Mouse (Mus musculus): ENCODE results near the gene Irf7.
A peak's percentile ranks its signal among the peaks of the same experiment; 100 is the strongest.

The Irf7 gene

DNA sequence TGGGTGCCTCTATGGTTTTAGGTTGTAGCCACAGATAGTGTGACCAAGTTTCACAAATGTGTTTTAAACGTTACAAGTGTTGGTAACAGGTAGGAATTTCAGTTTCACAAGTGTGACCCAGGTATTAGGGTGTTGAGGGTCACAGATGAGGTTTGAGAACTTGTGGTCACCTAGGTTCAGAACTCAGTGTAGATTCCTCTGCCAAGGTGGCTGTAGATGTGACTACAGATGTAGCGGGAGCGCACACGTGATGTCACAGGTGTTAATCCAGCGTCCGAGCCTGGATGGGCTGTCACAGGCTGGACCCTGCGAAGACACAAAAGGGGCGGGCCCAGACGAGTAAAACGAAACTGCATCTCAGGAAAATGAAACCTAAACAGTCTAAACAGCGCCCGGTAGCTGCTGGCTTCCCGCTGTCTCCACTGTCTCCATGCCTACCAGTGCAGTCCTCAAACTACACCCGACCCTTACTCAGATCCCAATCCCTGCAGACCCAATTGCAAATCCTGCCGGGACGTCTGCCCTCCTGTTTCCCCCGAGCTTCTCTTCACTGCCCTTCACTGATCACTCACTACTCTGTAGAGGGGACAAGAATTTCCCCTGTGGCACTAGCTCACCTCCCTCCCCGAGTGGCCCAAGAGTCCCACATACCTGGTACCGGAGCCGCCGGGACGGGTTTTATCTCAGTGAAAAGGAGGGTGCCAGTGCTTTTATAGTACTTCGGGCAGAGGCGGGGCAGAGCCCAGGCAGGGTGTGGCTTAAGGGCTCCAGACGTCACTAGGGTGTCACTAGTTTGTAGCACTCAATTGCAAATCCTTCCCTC, at the start of gene Irf7:
Irf7 (minus strand) TSS at position 743 of the 823 bp plus-strand sequence.
- DNase-seq (ENCODE audit: low spot score in 2 of 2) = peak; percentile 75 to 85

DNA sequence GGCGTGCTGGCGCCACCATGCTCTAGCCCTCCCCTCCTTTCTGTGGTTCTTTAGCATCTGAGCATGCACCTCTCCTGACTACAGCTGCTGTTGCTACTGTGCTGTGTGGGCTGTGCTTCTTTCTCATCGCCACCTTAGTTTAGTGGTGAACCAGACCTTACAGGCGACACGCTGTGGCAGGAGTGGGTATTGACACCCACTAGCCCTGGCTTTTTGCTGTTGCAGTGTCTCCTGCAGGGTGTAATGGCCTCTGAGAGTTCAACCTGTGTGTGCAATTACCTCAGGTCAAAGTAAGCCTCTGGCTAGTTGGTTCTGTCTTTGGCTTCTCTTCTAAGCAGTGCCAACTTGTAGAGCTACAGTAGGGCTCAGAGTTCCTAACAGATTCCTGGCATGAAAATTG, 49.7 kb upstream of the Irf7 start:
- peak in 1 of 2 experiments; percentile 59 for DNase-seq (ENCODE audit: low spot score in 2 of 2)

- no peak for DNase-seq (ENCODE audit: low spot score in 2 of 2)
These were observed 48.8 kb upstream of the Irf7 start for GRCm38 (mm10) chr7:141315076-141315475.

GRCm38 (mm10) chr7:141314416-141314815, 48.1 kb upstream of the Irf7 start:
- DNase-seq (ENCODE audit: low spot score in 2 of 2) = no peak

DNA sequence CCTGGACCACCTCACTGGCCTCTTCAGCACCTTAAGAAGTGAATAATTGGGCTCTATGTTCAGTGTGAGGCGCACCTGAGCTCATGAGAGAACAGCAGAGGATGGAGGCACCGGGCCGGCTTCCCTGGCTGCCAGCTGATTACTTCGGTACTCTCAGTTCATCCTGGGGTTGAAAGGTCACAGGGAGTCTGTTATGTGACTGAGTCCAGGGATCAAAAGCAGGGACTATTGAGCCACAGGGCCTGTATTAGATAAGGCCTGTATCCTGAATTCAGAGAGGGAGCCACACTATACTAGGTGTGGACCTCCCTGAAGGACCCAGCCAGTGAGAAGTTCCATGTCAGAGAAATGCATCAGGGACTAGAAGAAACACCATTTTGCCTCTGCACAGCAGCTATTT, 38.3 kb upstream of the Irf7 start:
- no peak for DNase-seq (ENCODE audit: low spot score in 2 of 2)

GRCm38 (mm10) chr7:141302702-141303268, 36.5 kb upstream of the Irf7 start:
- no peak for DNase-seq (ENCODE audit: low spot score in 2 of 2)

DNA sequence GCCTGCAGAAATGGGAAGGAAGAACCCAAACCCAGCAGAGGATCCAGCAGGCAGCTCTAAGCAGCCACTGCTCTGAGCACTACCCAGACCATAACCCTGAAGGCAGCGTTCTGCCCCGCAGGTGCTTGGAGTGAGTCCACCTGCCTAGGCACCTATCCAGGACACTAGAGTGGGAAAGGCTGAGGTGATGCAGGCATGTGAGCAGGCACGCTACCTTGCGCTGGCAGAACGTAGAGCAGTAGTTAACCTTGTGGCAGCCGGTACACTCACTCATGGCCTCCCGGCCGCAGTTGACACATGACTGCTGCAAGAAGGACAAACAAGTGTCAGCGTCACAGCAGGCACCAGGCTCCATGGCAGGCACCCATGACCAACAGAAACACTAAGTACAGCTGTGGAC, 35.1 kb upstream of the Irf7 start:
- no peak for DNase-seq (ENCODE audit: low spot score in 2 of 2)

- DNase-seq (ENCODE audit: low spot score in 2 of 2) = no peak
These were observed 32.9 kb upstream of the Irf7 start for GRCm38 (mm10) chr7:141299175-141299574.

DNA sequence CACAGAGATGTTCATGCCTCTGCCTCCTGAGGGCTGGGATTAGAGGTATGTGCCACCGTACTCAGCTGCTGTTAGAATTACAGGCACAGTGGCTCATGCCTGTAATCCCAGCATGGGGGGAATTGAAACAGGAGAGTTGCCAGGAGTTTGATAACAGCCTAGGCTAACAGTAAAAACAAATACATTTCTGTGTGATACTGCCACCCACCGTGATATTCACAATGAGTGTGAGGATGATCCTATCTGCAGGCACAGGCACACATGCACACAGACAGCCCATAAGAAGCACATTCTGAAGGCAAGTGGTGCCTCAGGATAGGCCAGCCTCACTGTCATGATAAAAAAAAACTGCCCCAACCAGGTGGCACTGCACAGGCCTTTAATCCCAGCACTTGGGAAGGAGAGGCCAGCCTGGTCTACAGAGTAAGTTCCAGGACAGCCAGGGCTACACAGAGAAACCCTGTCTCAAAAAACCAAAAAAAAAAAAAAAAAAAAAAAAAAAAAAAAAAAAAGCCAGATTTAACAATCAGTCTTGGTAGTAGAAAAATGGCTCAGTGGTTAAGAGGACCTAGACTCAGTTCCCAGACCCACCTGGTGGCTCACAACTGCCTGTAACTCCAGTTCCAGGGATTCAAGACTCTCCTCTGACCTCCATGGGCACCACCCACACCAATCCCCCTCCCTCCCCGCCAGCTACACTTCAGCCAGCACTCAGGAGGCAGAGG, 31.8 kb upstream of the Irf7 start:
- no peak for DNase-seq (ENCODE audit: low spot score in 2 of 2)

- DNase-seq (ENCODE audit: low spot score in 2 of 2) = no peak
These were observed 28.2 kb upstream of the Irf7 start for GRCm38 (mm10) chr7:141294479-141294878.

GRCm38 (mm10) chr7:141293852-141294471, 27.7 kb upstream of the Irf7 start:
- no peak for DNase-seq (ENCODE audit: low spot score in 2 of 2)

- DNase-seq (ENCODE audit: low spot score in 2 of 2) = no peak
These were observed 26.5 kb upstream of the Irf7 start for GRCm38 (mm10) chr7:141292583-141293388.

GRCm38 (mm10) chr7:141291921-141292582, 25.8 kb upstream of the Irf7 start, which contains the start of gene Drd4:
Gene Drd4 (plus strand): TSS chr7:141292006.
- no peak for DNase-seq (ENCODE audit: low spot score in 2 of 2)

GRCm38 (mm10) chr7:141288042-141288441, 21.8 kb upstream of the Irf7 start:
- DNase-seq (ENCODE audit: low spot score in 2 of 2) = no peak

DNA sequence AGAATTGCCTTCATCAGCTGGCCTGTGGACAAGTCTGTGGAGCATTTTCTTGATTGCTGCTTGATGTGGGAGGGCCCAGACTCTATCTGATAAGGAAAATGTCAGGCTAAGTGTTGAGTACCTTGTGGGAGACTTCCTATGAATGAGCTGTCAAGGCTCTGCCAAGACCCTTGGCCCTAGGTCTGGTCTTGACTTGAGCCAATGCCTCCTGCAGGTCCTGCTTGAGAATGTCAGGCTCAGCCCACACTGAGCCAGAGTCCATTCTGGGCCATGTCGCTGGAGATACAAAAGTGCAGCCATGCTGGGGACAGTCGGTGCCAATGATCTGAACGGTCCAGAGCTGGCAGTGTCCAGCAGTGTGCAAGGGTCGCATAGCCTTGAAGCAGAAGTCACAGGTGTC, 16.5 kb upstream of the Irf7 start:
- no peak for DNase-seq (ENCODE audit: low spot score in 2 of 2)

- DNase-seq (ENCODE audit: low spot score in 2 of 2) = no peak
These were observed 15.2 kb upstream of the Irf7 start for GRCm38 (mm10) chr7:141281442-141281841.

- DNase-seq (ENCODE audit: low spot score in 2 of 2) = peak in 1 of 2 experiments; percentile 64
These were observed 12.7 kb upstream of the Irf7 start, which contains the start of gene Sct for GRCm38 (mm10) chr7:141278766-141279590. Gene Sct (minus strand): TSS chr7:141279133.

DNA sequence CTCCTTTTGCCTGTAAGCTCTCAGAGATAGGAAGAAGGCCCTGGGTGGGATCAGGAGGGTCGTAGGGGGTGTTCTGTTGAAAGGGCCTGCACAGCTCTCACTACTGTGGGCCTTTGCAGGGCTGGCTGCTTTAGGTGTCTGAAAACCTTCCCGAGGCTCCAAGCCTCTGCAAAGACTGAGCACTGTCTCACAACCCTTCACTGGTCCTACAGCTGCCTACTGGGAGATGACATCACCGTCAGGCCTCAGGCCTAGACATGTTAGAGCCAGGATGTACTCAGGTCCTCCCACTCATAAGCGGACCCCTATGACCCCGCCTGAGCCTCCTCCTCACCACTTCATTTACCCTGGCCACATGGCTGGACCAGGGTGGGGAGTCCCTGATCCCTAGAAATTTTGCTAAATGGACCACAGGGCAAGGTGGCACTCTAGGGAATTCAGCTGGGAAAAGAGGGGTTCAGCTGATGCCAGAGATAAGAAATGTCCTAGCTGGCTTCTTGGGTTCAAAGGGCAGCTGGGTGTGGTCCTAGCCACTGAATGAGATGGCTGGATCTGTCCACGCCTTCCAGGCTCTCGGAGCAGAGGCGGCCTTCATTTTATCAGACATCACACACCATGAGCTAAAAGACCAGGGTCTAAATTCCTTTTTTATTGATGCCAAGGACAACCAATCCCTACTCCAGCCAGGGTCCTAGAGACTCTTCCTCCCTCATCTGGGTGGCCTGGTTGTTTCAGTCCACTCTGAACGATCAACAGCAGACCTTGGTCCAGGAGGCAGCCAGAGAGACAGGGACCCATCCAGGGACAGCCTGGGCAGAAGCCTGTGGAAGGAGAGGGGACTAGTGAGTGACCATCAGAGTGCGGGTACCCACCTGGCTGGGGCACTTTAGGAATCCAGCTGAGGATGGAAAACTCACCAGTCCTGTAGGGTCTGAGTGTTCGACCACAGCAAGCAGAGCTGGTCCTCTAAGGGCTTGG, 11.7 kb upstream of the Irf7 start:
- no peak for DNase-seq (ENCODE audit: low spot score in 2 of 2)

GRCm38 (mm10) chr7:141276546-141276945, 10.3 kb upstream of the Irf7 start, which contains the start of gene Cdhr5:
Gene Cdhr5 (minus strand): TSS chr7:141276786.
- DNase-seq (ENCODE audit: low spot score in 2 of 2) = peak in 1 of 2 experiments; percentile 67
